Mouse (Mus musculus) limb, embryonic 14.5 days (tissue): ENCODE measurements around the gene Lamp1. TPM values are rescaled to one million over a fixed set of nuclear protein-coding genes. Genes with fewer than 3 reads are reported as not detected.

Experiments
- ATAC-seq: fragments of 200-750 bp; cut with Nextera tagmentation; 2 replicates; pipeline ENCODE4 v1.8.0; 2017; ENCODE audit warnings: low read depth, moderate number of reproducible peaks, moderate TSS enrichment; ENCODE audit not compliant: low FRiP score
- DNase-seq: peaks from one replicate; pipeline ENCODE4 v3.0.0-alpha.2; 2015; ENCODE audit warnings: low spot score
- H3K27ac ChIP-seq: fragments of 300-500 bp; sonication (generic); replicated peaks from 2 replicates; pipeline ENCODE4 v1.5.1; 2014; ENCODE audit warnings: low read depth, mild to moderate bottlenecking, low read length, moderate library complexity, mixed read lengths
- H3K27me3 ChIP-seq: fragments of 300-500 bp; sonication (generic); 2 replicates; pipeline ENCODE4 v1.6.1; 2014; ENCODE audit warnings: low read length, mixed read lengths; ENCODE audit not compliant: control insufficient read depth, insufficient read depth
- H3K36me3 ChIP-seq: fragments of 300-500 bp; sonication (generic); 2 replicates; pipeline ENCODE4 v1.6.1; 2014; ENCODE audit warnings: mild to moderate bottlenecking, low read length, moderate library complexity, mixed read lengths; ENCODE audit not compliant: control insufficient read depth, insufficient read depth
- H3K4me1 ChIP-seq: fragments of 300-500 bp; sonication (generic); 2 replicates; pipeline ENCODE4 v1.6.1; 2014; ENCODE audit warnings: antibody characterized with exemption, low read length, mixed read lengths; ENCODE audit not compliant: control insufficient read depth, insufficient read depth
- H3K4me2 ChIP-seq: fragments of 300-500 bp; sonication (generic); replicated peaks from 2 replicates; pipeline ENCODE4 v1.6.1; 2014; ENCODE audit warnings: low read depth, mild to moderate bottlenecking, low read length, moderate library complexity; ENCODE audit not compliant: severe bottlenecking
- H3K4me3 ChIP-seq: fragments of 300-500 bp; sonication (generic); replicated peaks from 2 replicates; pipeline ENCODE4 v1.5.1; 2014; ENCODE audit warnings: low read length
- H3K9ac ChIP-seq: fragments of 300-500 bp; sonication (generic); 2 replicates; pipeline ENCODE4 v1.6.1; 2014; ENCODE audit warnings: mild to moderate bottlenecking, low read depth, low read length, moderate library complexity; ENCODE audit not compliant: severe bottlenecking
- H3K9me3 ChIP-seq: fragments of 300-500 bp; sonication (generic); 2 replicates; pipeline ENCODE4 v1.6.1; 2016; ENCODE audit warnings: low read length; ENCODE audit not compliant: control insufficient read depth
- POLR2A ChIP-seq: fragments of 200-500 bp; IDR thresholded peaks from 2 replicates; pipeline ENCODE4 v1.8.0; 2012; ENCODE audit warnings: inconsistent platforms, mild to moderate bottlenecking, moderate library complexity, borderline replicate concordance; ENCODE audit not compliant: insufficient read depth, insufficient read length; ENCODE audit errors: extremely low read depth
- WGBS: fragments of 180-500 bp; shearing (Covaris S2); extraction: QIAGEN DNeasy Blood & Tissue Kit; methylation state at CpG from one replicate; pipeline ENCODE4 v1.1.7; 2014; 5-methylcytosine and 5-hydroxymethylcytosine counted together
- polyA plus RNA-seq, 2 experiments: library from polyadenylated mRNA; depleted of rRNA in 1 of 2; stranded (reverse) in 1 of 2; unstranded in 1 of 2; fragments of >200 nt; fragmentation: Nextera tagmentation in 1 of 2; extraction: Ambion mirVana in 1 of 2; gene quantifications; 2 replicates each; pipeline versions ENCODE4 v1.2.1 to v1.2.3; 2012 to 2014

The Lamp1 gene
- polyA plus RNA-seq, 2 experiments, result 300 to 335 TPM

GRCm38 (mm10) chr8:13139641-13140182 lies 19.2 kb upstream of the Lamp1 start:
- ATAC-seq (no peak), DNase-seq (no peak)
- no peaks in the 10 kb centered on the region for H3K9me3 ChIP-seq
- no peaks in the 10 kb centered on the region for H3K4me1 ChIP-seq
- WGBS, result 96% methylated on average over 6 of the region's 6 CpGs
- H3K27me3 ChIP-seq, result no peaks in the 10 kb centered on the region
- TF ChIP-seq POLR2A, result no peak
- peaks cover 100% of the 10 kb centered on the region for H3K36me3 ChIP-seq
- H3K4me2 ChIP-seq, result no peak overlapping the region
- no peak overlapping the region for H3K27ac ChIP-seq
- H3K9ac ChIP-seq, result no peak overlapping the region
- H3K4me3 ChIP-seq, result no peak overlapping the region

GRCm38 (mm10) chr8:13141681-13142080 lies 17.3 kb upstream of the Lamp1 start:
- no peak overlapping the region for H3K4me3 ChIP-seq
- no peaks in the 10 kb centered on the region for H3K27me3 ChIP-seq
- DNase-seq (no peak), ATAC-seq (no peak)
- H3K9me3 ChIP-seq, result no peaks in the 10 kb centered on the region
- no peak overlapping the region for H3K9ac ChIP-seq
- no peak overlapping the region for H3K27ac ChIP-seq
- peaks cover 100% of the 10 kb centered on the region for H3K36me3 ChIP-seq
- 93% methylated on average over 5 of the region's 5 CpGs for WGBS
- no peak for TF ChIP-seq POLR2A
- H3K4me2 ChIP-seq, result no peak overlapping the region
- H3K4me1 ChIP-seq, result no peaks in the 10 kb centered on the region

DNA sequence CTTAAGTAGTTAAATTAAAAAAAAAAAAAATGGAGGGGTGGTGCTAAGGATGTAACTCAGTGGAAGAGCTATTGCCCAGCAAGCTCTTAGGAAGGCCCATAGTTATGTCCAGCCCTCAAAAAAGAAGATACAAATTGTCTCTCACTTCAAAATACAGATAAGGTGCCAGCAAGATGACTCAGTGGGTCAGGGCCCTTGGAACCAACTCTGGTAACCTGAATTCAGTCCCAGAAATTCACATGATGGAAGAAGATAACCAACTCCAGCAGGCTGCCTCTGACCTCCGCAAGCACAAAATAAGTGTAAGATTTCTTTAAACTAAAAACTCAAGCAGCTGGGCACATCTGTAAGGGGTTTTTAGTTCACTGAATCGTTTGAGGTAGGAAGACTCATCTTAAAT lies 10.5 kb upstream of the Lamp1 start:
- Histone ChIP-seq H3K36me3 (peaks cover 66% of the 10 kb centered on the region), H3K9me3 (no peaks in the 10 kb centered on the region), H3K27ac (no peak overlapping the region), H3K27me3 (no peaks in the 10 kb centered on the region), H3K4me2 (no peak overlapping the region), H3K4me3 (no peak overlapping the region), H3K4me1 (no peaks in the 10 kb centered on the region), H3K9ac (no peak overlapping the region)
- DNase-seq, result no peak
- 84% methylated on average over 2 of the region's 2 CpGs for WGBS
- TF ChIP-seq POLR2A, result no peak
- no peak for ATAC-seq

- DNase-seq, result no peak
- no peak overlapping the region for H3K4me3 ChIP-seq
- no peaks in the 10 kb centered on the region for H3K27me3 ChIP-seq
- 95% methylated on average over 2 of the region's 2 CpGs for WGBS
- peaks cover 58% of the 10 kb centered on the region for H3K36me3 ChIP-seq
- no peak for ATAC-seq
- H3K4me2 ChIP-seq, result no peak overlapping the region
- H3K4me1 ChIP-seq, result no peaks in the 10 kb centered on the region
- no peak overlapping the region for H3K9ac ChIP-seq
- no peak for TF ChIP-seq POLR2A
- no peak overlapping the region for H3K27ac ChIP-seq
- H3K9me3 ChIP-seq, result no peaks in the 10 kb centered on the region
Measured at GRCm38 (mm10) chr8:13149287-13149686, 9.7 kb upstream of the Lamp1 start.

DNA sequence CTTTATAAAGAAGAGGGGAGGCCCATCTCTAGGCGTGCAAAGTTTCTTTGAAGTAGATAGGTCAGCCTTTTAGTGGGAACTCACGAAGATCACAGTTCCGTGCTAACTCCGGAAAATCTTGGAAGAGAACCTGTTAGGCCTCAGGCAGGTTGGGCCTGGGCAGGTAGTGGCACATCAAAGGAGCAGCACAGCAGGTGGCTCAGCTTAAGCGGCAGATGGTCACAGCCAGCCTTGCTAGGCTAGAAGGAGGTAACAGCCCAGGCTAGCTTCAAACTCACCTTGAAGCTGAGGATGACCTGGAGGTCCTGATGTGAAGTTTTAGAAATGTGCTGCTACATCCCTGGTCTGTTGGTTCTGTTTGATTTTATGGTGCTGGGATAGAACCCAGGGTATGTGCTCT lies 9.1 kb upstream of the Lamp1 start:
- no peak for TF ChIP-seq POLR2A
- H3K36me3 ChIP-seq, result peaks cover 52% of the 10 kb centered on the region
- DNase-seq (no peak), ATAC-seq (no peak)
- H3K4me3 ChIP-seq, result no peak overlapping the region
- H3K4me1 ChIP-seq, result no peaks in the 10 kb centered on the region
- 51% methylated on average over 5 of the region's 5 CpGs for WGBS
- H3K27ac ChIP-seq, result no peak overlapping the region
- H3K9ac ChIP-seq, result no peak overlapping the region
- no peaks in the 10 kb centered on the region for H3K9me3 ChIP-seq
- H3K27me3 ChIP-seq, result no peaks in the 10 kb centered on the region
- no peak overlapping the region for H3K4me2 ChIP-seq

GRCm38 (mm10) chr8:13150929-13151328 lies 8.0 kb upstream of the Lamp1 start:
- ATAC-seq, result no peak

More at GRCm38 (mm10) chr8:13150929-13151328, 8.0 kb upstream of the Lamp1 start:
- H3K4me3 ChIP-seq, result no peak overlapping the region
- no peak overlapping the region for H3K4me2 ChIP-seq
- TF ChIP-seq POLR2A, result no peak
- no peak for DNase-seq
- no peak overlapping the region for H3K27ac ChIP-seq
- H3K9me3 ChIP-seq, result no peaks in the 10 kb centered on the region
- no peak overlapping the region for H3K9ac ChIP-seq
- WGBS, result 87% methylated on average over 2 of the region's 2 CpGs
- H3K4me1 ChIP-seq, result no peaks in the 10 kb centered on the region
- H3K27me3 ChIP-seq, result no peaks in the 10 kb centered on the region
- peaks cover 42% of the 10 kb centered on the region for H3K36me3 ChIP-seq
